In the genomic region with DNA sequence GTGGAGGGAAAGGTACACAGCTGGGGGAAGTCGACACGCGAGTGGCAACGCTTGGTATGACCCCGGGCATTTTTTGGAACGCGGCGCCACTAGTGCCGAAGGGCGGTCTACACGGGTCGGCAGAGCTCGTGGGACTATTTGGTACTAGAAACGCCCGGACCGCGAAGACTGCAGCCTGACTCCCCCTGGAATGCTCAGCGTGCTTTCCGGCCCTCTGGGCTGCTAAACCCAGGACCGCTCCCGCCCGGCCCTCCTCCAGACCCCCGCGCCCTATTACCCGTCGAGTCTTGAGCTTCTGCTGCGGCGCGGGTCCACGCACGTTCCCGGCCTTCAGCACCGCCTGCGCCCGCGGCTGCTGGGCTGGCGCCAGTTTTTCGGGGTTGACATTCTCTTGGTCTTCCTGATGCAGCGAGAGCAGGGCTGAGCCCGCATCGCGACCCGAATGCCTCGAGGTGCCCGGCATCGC, we compare ENCODE assay signal across 7 mouse cellular contexts. TPM values are rescaled to one million over a fixed set of nuclear protein-coding genes. Genes with fewer than 3 reads are reported as not detected.
DNase-seq lines count a peak whose midpoint lies in the region; ATAC-seq and TF ChIP-seq lines count a peak whose summit lies in the region.

No protein-coding gene starts in this region.

- H3K27me3 ChIP-seq in lung, postnatal 0 days (replicated peaks; ENCODE audit: insufficient read depth, low read length) = no peaks in the 10 kb centered on the region
- H3K27me3 ChIP-seq in forebrain, embryonic 14.5 days (replicated peaks; ENCODE audit: control insufficient read depth, insufficient read depth, low read length) = no peaks in the 10 kb centered on the region
- no peaks in the 10 kb centered on the region for H3K27me3 ChIP-seq in small intestine, adult 2 months (ENCODE audit: control insufficient read depth, insufficient read depth, low read length)

- intact Hi-C loops in left cerebral cortex, postnatal 10 days (cut with DNase I) = no loop called here

- TF ChIP-seq CTCF in lung, postnatal 0 days (IDR thresholded peaks at IDR 0.05) = no peak
- TF ChIP-seq CTCF in bone marrow macrophage, adult 2 months (IDR thresholded peaks at IDR 0.05; ENCODE audit: low read depth, low read length) = no peak
- TF ChIP-seq CTCF in small intestine, adult 2 months (IDR thresholded peaks at IDR 0.05; ENCODE audit: extremely low read depth, insufficient read length, insufficient replicate concordance, low read depth, low read length) = no peak

- H3K4me2 ChIP-seq in lung, postnatal 0 days (replicated peaks; ENCODE audit: low read depth, low read length) = peak overlapping the region; percentile 91
- peak overlapping the region; percentile 91 for H3K4me2 ChIP-seq in forebrain, embryonic 14.5 days (ENCODE audit: low read length)

- no peak for TF ChIP-seq EP300 in lung, postnatal 0 days (IDR thresholded peaks at IDR 0.05)

- no peak overlapping the region for H3K27ac ChIP-seq in lung, postnatal 0 days (ENCODE audit: low read length)
- peak overlapping the region; percentile 14 for H3K27ac ChIP-seq in bone marrow macrophage, adult 2 months (ENCODE audit: insufficient read depth, low read depth, low read length)
- peak overlapping the region; percentile 87; the same call in 1 of the 2 replicates for H3K27ac ChIP-seq in forebrain, embryonic 14.5 days (ENCODE audit: low read depth, low read length)
- H3K27ac ChIP-seq in small intestine, adult 2 months (ENCODE audit: insufficient read depth, low read depth, low read length) = no peak overlapping the region

- no peaks in the 10 kb centered on the region for H3K36me3 ChIP-seq in lung, postnatal 0 days (ENCODE audit: insufficient read depth, low read length)
- H3K36me3 ChIP-seq in forebrain, embryonic 14.5 days (ENCODE audit: control insufficient read depth, insufficient read depth, low read length) = peaks cover 45% of the 10 kb centered on the region
- H3K36me3 ChIP-seq in small intestine, adult 2 months (ENCODE audit: control insufficient read depth, insufficient read depth, low read length) = peaks cover 11% of the 10 kb centered on the region

- TF ChIP-seq POLR2A in bone marrow macrophage, adult 2 months (IDR thresholded peaks at IDR 0.05; ENCODE audit: borderline replicate concordance, low read depth, low read length) = no peak
- TF ChIP-seq POLR2A in small intestine, adult 2 months (IDR thresholded peaks at IDR 0.05; ENCODE audit: low read depth, low read length) = no peak

- H3K9me3 ChIP-seq in lung, postnatal 0 days (ENCODE audit: low read length) = no peaks in the 10 kb centered on the region
- no peaks in the 10 kb centered on the region for H3K9me3 ChIP-seq in forebrain, embryonic 14.5 days (replicated peaks; ENCODE audit: control insufficient read depth, low read length)

- peak overlapping the region; percentile 12; the same call in 1 of the 2 replicates for H3K9ac ChIP-seq in lung, postnatal 0 days (replicated peaks; ENCODE audit: low read depth)
- H3K9ac ChIP-seq in forebrain, embryonic 14.5 days (ENCODE audit: low read length) = peak overlapping the region; percentile 78

- peak overlapping the region; percentile 69 for H3K4me3 ChIP-seq in lung, postnatal 0 days (ENCODE audit: low read depth, low read length)
- peak overlapping the region; percentile 76 for H3K4me3 ChIP-seq in bone marrow macrophage, adult 2 months (ENCODE audit: insufficient read depth, low read length)
- peak overlapping the region; percentile 80 for H3K4me3 ChIP-seq in forebrain, embryonic 14.5 days (ENCODE audit: low read depth, low read length)
- H3K4me3 ChIP-seq in small intestine, adult 2 months (ENCODE audit: low read depth, low read length) = peak overlapping the region; percentile 94

- WGBS in lung, postnatal 0 days = under 1% methylated on average over 44 of the region's 46 CpGs
- 0% methylated on average over 45 of the region's 46 CpGs for WGBS in forebrain, embryonic 14.5 days
- under 1% methylated on average over 46 of the region's 46 CpGs for WGBS in small intestine, adult 2 months

- no peak; the same call in 1 of the 2 replicates for ATAC-seq in lung, postnatal 0 days
- ATAC-seq in forebrain, embryonic 14.5 days = peak; percentile 27

- H3K4me1 ChIP-seq in lung, postnatal 0 days (ENCODE audit: insufficient read depth, low read depth, low read length) = peaks cover 8% of the 10 kb centered on the region; the same call in 1 of the 2 replicates
- H3K4me1 ChIP-seq in bone marrow macrophage, adult 2 months (ENCODE audit: control insufficient read depth, insufficient read depth, low read length) = peaks cover 6% of the 10 kb centered on the region; the same call in 1 of the 2 replicates
- peaks cover 12% of the 10 kb centered on the region for H3K4me1 ChIP-seq in forebrain, embryonic 14.5 days (ENCODE audit: control insufficient read depth, insufficient read depth, low read length)
- no peaks in the 10 kb centered on the region for H3K4me1 ChIP-seq in small intestine, adult 2 months (ENCODE audit: control insufficient read depth, insufficient read depth, insufficient read length, low read length)

- DNase-seq in lung, postnatal 0 days (ENCODE audit: low spot score) = no peak
- no peak for DNase-seq in lung, postnatal 10 days
- DNase-seq in forebrain, embryonic 14.5 days (ENCODE audit: low spot score) = peak; percentile 32
- peak; percentile 45 for DNase-seq in liver
- DNase-seq in left cerebral cortex, postnatal 10 days (ENCODE audit: extremely low spot score in 1 of 2, low spot score in 2 of 2) = no peak

RNA-seq across cellular contexts. Expression of a gene that starts 0.6 kb away (rescaled TPM):
- polyA plus RNA-seq in lung, postnatal 0 days (2015; fragmentation: Nextera tagmentation; extraction: Ambion mirVana) = 7.3 and 9.8 TPM in 2 replicates
- 67.0 and 71.6 TPM in 2 replicates for polyA plus RNA-seq in bone marrow macrophage, adult 2 months (2012; ENCODE audit: insufficient read depth, insufficient read length, missing spikeins)
- 116 and 143 TPM in 2 replicates for polyA plus RNA-seq in forebrain, embryonic 14.5 days (2014; fragmentation: Nextera tagmentation; extraction: Ambion mirVana)
- 23.9 and 52.2 TPM in 2 replicates for polyA plus RNA-seq in small intestine, adult 2 months (2012; rRNA removed)
- total RNA-seq in left cerebral cortex, postnatal 10 days (2021) = 1 to 10 TPM; 4.6 to 7.2 TPM

RNA-seq across cellular contexts. Expression of a gene that starts 19.0 kb away (rescaled TPM):
- 31.0 and 32.7 TPM in 2 replicates for polyA plus RNA-seq in lung, postnatal 0 days (2015; fragmentation: Nextera tagmentation; extraction: Ambion mirVana)
- 35.3 and 39.6 TPM in 2 replicates for polyA plus RNA-seq in bone marrow macrophage, adult 2 months (2012; ENCODE audit: insufficient read depth, insufficient read length, missing spikeins)
- polyA plus RNA-seq in forebrain, embryonic 14.5 days (2014; fragmentation: Nextera tagmentation; extraction: Ambion mirVana) = 92.1 and 93.0 TPM in 2 replicates
- polyA plus RNA-seq in small intestine, adult 2 months (2012; rRNA removed) = 2.1 and 3.9 TPM in 2 replicates
- 10 to 100 TPM; 49.9 to 50.6 TPM for total RNA-seq in left cerebral cortex, postnatal 10 days (2021)

RNA-seq across cellular contexts. Expression of a gene that starts 41.9 kb away (rescaled TPM):
- 8.0 and 8.8 TPM in 2 replicates for polyA plus RNA-seq in lung, postnatal 0 days (2015; fragmentation: Nextera tagmentation; extraction: Ambion mirVana)
- polyA plus RNA-seq in bone marrow macrophage, adult 2 months (2012; ENCODE audit: insufficient read depth, insufficient read length, missing spikeins) = 7.2 and 10.3 TPM in 2 replicates
- 16.6 and 20.2 TPM in 2 replicates for polyA plus RNA-seq in forebrain, embryonic 14.5 days (2014; fragmentation: Nextera tagmentation; extraction: Ambion mirVana)
- polyA plus RNA-seq in small intestine, adult 2 months (2012; rRNA removed) = 0.18 and 0.24 TPM in 2 replicates
- total RNA-seq in left cerebral cortex, postnatal 10 days (2021) = 10 to 100 TPM; 13.6 to 13.9 TPM

RNA-seq across cellular contexts. Expression of a gene that starts 49.8 kb away (rescaled TPM):
- not detected in 2 replicates for polyA plus RNA-seq in lung, postnatal 0 days (2015; fragmentation: Nextera tagmentation; extraction: Ambion mirVana)
- not detected in 2 replicates for polyA plus RNA-seq in bone marrow macrophage, adult 2 months (2012; ENCODE audit: insufficient read depth, insufficient read length, missing spikeins)
- polyA plus RNA-seq in forebrain, embryonic 14.5 days (2014; fragmentation: Nextera tagmentation; extraction: Ambion mirVana) = 0.10 and 0.37 TPM in 2 replicates
- 0.09 TPM in 1 of 2 replicates, not detected in the other for polyA plus RNA-seq in small intestine, adult 2 months (2012; rRNA removed)
- 10 to 100 TPM; 15.9 to 18.8 TPM for total RNA-seq in left cerebral cortex, postnatal 10 days (2021)

Comparison
In these comparisons a context has a peak if more than half of its experiments do, and no peak if none do; other contexts are left out.
1. DNase-seq: peak in forebrain, embryonic 14.5 days (single experiment) and liver (single experiment); none in lung, postnatal 0 days (single experiment), lung, postnatal 10 days (single experiment) and left cerebral cortex, postnatal 10 days (0 of 2).
2. H3K27ac ChIP-seq: peak in bone marrow macrophage, adult 2 months (single experiment) and forebrain, embryonic 14.5 days (single experiment); none in lung, postnatal 0 days (single experiment) and small intestine, adult 2 months (single experiment).
3. Peak in every context shown above with its lines, with median percentiles within 50 percentile points of each other: H3K4me3 ChIP-seq.